Mouse (Mus musculus) kidney, adult 2 months (tissue): ENCODE results near the gene Tango6.

Experiments used
- CTCF ChIP-seq: fragments of 200-500 bp; conservative IDR thresholded peaks from 2 replicates; pipeline ENCODE4 v1.5.1; 2011; ENCODE audit warnings: low read depth, mild to moderate bottlenecking, control low read depth, low read length, moderate library complexity, mixed read lengths; ENCODE audit not compliant: insufficient read depth, insufficient read length
- POLR2A ChIP-seq: fragments of 200-500 bp; IDR thresholded peaks from one replicate; pipeline ENCODE4 v1.6.1; 2011; ENCODE audit warnings: low read depth, low read length, control low read depth

DNA sequence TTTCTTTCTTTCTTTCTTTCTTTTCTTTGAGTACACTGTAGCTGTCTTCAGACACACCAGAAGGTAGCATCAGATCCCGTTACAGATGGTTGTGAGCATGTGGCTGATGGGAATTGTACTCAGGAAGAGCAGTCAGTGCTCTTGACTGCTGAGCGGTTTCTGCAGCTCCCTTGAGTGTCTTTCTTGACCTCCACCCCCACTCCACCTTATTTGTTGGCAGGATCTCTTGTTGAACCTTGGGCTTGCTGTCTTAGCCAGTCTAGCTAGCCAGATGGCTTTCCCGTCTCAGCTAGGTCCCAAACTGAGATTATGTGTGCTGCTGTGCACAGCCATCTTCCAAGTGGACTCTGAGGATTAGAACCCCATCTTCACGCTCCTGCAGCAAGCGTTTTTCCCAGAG, 83.9 kb downstream of the Tango6 start:
- no peak for TF ChIP-seq CTCF
- TF ChIP-seq POLR2A, result no peak
